Mouse (Mus musculus) cerebellum, adult 11 months (tissue): ENCODE measurements around the gene Psen2.

Source experiments
- DNase-seq: peaks from one replicate; pipeline ENCODE4 v3.0.0; 2022

The Psen2 gene

GRCm38 (mm10) chr1:180195703-180196381 lies 67.4 kb downstream of the Psen2 start:
- DNase-seq: peak; percentile 97

- no peak for DNase-seq
Measured at GRCm38 (mm10) chr1:180194781-180195471, 68.3 kb downstream of the Psen2 start.

DNA sequence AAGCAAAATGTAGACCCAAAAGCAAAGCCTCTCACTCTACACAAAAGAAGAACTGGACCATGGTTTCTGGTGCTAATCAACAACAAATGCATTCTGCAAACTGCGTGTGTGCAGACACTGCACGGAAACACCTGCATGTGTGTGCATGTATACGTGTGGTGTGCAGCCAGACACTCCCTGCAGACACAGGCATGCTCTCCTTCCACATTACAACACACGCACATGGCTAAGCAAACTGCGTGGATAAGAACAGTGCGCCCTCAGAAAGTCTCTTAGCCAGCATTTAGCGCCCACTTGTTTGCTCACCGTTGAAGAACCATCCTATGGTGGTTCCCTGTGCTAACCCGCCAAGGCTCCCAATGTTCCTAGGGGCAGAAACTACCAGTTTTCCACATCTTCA lies 69.2 kb downstream of the Psen2 start:
- DNase-seq: no peak

- DNase-seq: no peak
Measured at GRCm38 (mm10) chr1:180193391-180193935, 69.8 kb downstream of the Psen2 start.

DNA sequence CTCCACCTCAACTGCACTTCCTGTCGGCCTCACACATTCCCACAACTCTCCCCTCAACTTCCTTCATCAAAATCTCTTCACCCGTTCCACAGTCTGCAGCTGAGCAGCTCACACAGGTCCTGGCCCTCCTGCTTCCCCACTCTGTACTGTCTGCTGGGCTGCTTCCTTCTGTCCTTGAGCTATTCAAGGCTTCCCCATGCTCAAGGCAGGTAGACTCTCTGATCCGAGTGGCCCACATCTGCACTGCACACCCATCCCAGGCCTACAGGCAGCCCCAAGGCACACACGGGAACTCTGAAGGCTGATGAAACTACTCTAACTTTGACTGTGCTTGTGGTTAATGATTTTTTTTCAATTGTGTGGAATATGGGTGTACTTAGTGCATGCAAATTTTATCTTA lies 70.4 kb downstream of the Psen2 start:
- DNase-seq: no peak

DNA sequence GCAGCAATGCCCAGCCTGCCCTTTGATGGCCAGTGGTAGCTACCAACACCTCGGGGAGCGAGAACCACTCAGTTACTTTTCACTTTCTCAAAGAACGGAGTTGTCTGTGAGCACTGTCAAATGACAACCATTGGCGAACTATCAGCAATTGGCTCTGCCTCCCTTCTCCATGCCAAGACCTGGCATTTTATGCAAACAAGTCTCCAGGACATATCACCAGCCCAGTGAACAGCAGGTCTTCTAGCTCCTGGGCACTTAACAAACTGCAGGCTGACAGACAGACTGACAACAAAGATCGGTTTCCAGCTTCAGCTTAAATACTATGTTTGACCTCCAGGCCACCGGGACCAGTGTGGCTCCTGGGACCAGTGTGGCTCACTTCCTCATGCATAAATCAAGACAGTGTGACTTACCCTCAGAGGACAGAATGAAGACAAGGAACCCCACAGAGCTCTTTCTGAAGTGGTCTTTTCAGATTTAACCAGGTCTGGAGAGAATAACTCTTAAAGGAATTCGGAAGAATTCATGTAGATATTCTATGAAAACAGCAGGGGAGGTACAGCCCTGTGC lies 71.5 kb downstream of the Psen2 start:
- DNase-seq: no peak

GRCm38 (mm10) chr1:180191112-180191511 lies 72.1 kb downstream of the Psen2 start:
- no peak for DNase-seq

- no peak for DNase-seq
Measured at GRCm38 (mm10) chr1:180188951-180189350, 74.3 kb downstream of the Psen2 start.

DNA sequence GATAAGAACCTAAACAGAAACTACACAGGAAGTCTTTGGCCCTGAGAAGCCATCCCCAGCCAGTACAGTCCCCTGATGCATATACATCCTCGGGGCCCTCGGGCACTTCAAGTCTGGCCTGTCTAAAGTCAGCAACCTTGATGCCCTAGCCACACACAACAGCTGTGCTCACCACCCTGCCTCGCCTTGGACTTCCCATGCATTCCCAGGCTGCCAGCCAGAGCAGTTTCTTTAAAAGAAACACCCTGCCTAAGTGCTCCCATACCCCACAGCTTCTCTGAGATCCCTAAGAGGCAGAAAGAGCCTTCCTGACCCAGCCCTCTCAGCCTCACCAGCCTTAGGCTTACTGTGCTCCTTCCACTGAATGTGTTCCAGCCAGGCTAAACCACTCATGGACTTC lies 76.9 kb downstream of the Psen2 start:
- no peak for DNase-seq

GRCm38 (mm10) chr1:180185877-180186276 lies 77.4 kb downstream of the Psen2 start:
- no peak for DNase-seq

GRCm38 (mm10) chr1:180184768-180185167 lies 78.5 kb downstream of the Psen2 start:
- DNase-seq: no peak

DNA sequence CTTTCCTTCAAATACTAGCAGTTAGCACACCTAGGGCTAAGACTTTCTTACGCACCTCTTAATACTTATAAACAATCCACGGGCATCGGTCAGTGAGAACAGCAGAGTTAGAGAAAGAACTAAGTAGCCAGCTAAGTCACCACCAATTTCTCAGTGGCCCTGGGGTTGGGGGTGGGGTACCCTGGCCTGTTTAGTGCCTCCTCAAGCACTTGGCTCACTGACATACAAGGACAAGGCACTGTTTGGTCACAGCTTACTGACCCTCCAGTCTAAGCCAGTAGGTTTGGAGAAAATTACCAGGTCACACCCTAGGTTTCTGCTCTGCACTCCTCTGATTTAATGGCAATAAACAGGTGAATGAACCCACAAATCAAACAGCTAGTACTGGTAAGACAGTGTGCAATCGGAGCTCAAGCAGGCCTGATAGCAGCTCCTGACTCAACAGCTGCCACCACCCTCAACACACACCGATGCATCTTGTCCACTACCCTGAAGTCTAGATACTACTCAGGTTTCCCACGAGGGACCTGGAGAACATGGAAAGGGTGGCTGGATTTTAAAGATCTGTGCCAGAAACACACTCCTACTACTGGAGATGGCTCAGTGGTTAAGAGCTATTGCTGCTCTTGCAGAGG lies 79.6 kb downstream of the Psen2 start:
- no peak for DNase-seq

GRCm38 (mm10) chr1:180182731-180183130 lies 80.5 kb downstream of the Psen2 start:
- no peak for DNase-seq

- no peak for DNase-seq
Measured at GRCm38 (mm10) chr1:180181966-180182319, 81.3 kb downstream of the Psen2 start.

DNA sequence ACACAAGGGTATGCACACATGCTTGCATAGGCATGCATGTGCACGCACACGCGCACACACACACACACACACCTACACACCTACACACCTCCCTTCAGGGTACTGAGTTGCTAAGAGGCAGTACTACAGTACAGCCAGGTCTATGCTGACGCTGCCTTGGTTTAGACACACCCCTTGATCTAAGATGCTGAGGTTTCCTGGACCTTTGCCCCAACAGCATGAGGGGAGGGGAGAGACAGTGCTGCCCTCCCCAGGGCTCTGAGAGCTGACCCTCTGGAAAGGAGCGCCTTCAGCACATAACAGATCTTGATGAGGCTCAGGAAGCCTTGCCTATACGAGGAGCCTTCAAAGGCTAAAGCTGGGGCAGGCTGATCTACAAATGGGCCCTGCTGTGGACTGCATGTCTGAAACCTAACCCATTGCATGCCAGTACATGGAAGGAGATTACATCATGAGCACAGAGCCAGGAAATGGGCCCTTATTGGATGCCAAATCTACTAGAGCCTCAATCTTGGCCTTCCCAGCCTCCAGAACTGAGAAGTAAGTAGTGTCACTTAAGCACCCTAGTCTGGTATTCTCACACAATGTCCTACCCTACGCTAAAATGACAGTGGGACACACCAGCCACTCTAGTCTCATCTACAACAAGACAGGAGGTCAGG lies 81.8 kb downstream of the Psen2 start:
- DNase-seq: no peak

DNA sequence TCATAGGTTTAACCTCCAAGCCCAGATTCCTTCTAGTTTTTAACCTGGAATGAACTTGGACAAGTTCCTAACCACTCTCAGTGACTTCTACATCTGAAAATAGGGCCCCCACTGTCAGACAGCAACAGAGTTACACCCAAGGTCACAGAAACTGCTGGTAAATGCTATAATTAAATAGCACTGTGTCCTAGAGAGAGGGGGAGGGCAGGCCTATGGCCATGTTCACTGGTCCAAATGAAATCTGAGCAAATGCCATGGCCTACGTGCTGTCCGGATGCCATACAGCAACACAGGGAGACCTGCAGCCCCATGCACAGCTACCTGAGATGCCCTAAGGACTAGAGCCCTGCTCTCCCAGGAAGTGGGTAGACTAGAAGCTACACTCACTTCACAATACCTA lies 83.4 kb downstream of the Psen2 start:
- DNase-seq: no peak

DNA sequence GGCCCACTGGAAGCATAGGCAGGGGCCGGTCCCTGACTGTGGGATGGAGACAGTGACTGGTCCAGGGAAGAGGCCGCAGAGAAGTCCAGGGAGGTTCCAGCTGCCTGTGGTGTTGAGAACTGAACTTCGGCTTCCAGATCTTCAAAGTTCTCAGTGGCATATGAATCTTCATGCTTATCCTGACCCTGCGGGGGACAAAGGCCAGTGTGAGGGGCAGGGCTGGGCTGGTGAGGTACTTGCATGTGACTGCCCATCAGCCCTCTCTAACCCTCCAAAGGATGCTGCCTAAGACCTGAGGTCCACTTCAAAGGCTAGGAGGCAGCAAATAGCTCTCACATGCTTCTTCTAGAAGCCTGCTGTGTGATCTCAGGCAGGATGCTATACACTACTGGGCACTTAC lies 84.1 kb downstream of the Psen2 start:
- DNase-seq: no peak

GRCm38 (mm10) chr1:180178340-180178739 lies 84.9 kb downstream of the Psen2 start:
- no peak for DNase-seq
